Mouse (Mus musculus): Measurements from ENCODE around the gene Tmem132a.

GRCm38 (mm10) chr19:10842914-10843313 is 26.8 kb downstream of the Tmem132a start:
- TF ChIP-seq CTCF (IDR thresholded peaks at IDR 0.05; ENCODE audit: low read depth, low read length) = no peak
- TF ChIP-seq POLR2A (IDR thresholded peaks at IDR 0.05; ENCODE audit: borderline replicate concordance, low read depth, low read length) = no peak
